Mouse (Mus musculus) layer of hippocampus, adult 11-12 months (tissue): ENCODE measurements at regions not wholly inside any gene's neighbourhood (a gene's known extent, or its start where the extent isn't known, plus 50 kb on each side); places are given as distances from the start of the nearest gene placed in this dataset.

Experiments
- DNase-seq: peaks from one replicate; pipeline ENCODE4 v3.0.0; 2022; ENCODE audit warnings: low spot score

- DNase-seq = no peak
Observed at GRCm38 (mm10) chr1:64200387-64201023, 78.4 kb upstream of the Klf7 start.

GRCm38 (mm10) chr1:64198781-64199180 lies 76.7 kb upstream of the Klf7 start:
- no peak for DNase-seq

GRCm38 (mm10) chr1:64198322-64198721 lies 76.2 kb upstream of the Klf7 start:
- DNase-seq = no peak

GRCm38 (mm10) chr1:64195970-64196491 lies 73.9 kb upstream of the Klf7 start:
- DNase-seq = no peak

GRCm38 (mm10) chr1:64195294-64195693 lies 73.2 kb upstream of the Klf7 start:
- no peak for DNase-seq

- DNase-seq = no peak
Observed at GRCm38 (mm10) chr1:64193150-64193838, 71.2 kb upstream of the Klf7 start.

- DNase-seq = no peak
Observed at GRCm38 (mm10) chr1:64192736-64193135, 70.7 kb upstream of the Klf7 start.

GRCm38 (mm10) chr1:64191242-64192220 lies 69.4 kb upstream of the Klf7 start:
- no peak for DNase-seq

- DNase-seq = no peak
Observed at GRCm38 (mm10) chr1:64190705-64191104, 68.6 kb upstream of the Klf7 start.

GRCm38 (mm10) chr1:64190097-64190496 lies 68.0 kb upstream of the Klf7 start:
- DNase-seq = no peak

GRCm38 (mm10) chr1:64189471-64189870 lies 67.4 kb upstream of the Klf7 start:
- peak; percentile 32 for DNase-seq

- no peak for DNase-seq
Observed at GRCm38 (mm10) chr1:64187796-64188513, 65.9 kb upstream of the Klf7 start.

- DNase-seq = no peak
Observed at GRCm38 (mm10) chr1:64173708-64174107, 51.6 kb upstream of the Klf7 start.

GRCm38 (mm10) chr1:64172122-64172521 lies 50.0 kb upstream of the Klf7 start:
- DNase-seq = no peak
